23 mouse cellular contexts compared by ENCODE assay signal in genomic region chr4:44990560-44990959, GRCm38 (mm10). TPM values are rescaled to one million over a fixed set of nuclear protein-coding genes. Genes with fewer than 3 reads are reported as not detected.
DNase-seq lines count a peak whose midpoint lies in the region; ATAC-seq and TF ChIP-seq lines count a peak whose summit lies in the region.
"Had no signal": no experiment of that assay in that cellular context is flagged by ENCODE, and none has a peak within 500 bp of the region (broad histone marks: within the 10 kb centered on the region; RNA-seq: fewer than 3 reads in every experiment).

No protein-coding gene starts in this region.

- DNase-seq in hindbrain, embryonic 10.5 days (ENCODE audit: low spot score), result peak; percentile 1
- DNase-seq in hindbrain, embryonic 11.5 days (ENCODE audit: low spot score), result no peak
- no peak for DNase-seq in thymus, adult 2 months
- DNase-seq in thymus, postnatal 14 days, result no peak
- DNase-seq in layer of hippocampus, adult 9-11 months, result no peak
- DNase-seq: adrenal gland, adult 8-10 months; adrenal gland, postnatal 14 days; adrenal gland, postnatal 36 days; B cell, adult 2 months; cerebellum, adult 11-12 months; cerebellum, adult 2 months; cerebellum, adult 9-10 months; cerebellum, postnatal 10 days; cerebellum, postnatal 25 days; forebrain, postnatal 0 days had no signal

- no peak overlapping the region for H3K4me3 ChIP-seq in hindbrain, embryonic 10.5 days
- H3K4me3 ChIP-seq in hindbrain, embryonic 11.5 days (ENCODE audit: low read depth, low read length), result no peak overlapping the region
- H3K4me3 ChIP-seq in thymus, adult 2 months (ENCODE audit: control insufficient read depth, insufficient read depth, low read length), result no peak overlapping the region
- H3K4me3 ChIP-seq: embryonic facial prominence, embryonic 10.5 days; embryonic facial prominence, embryonic 12.5 days; forebrain, embryonic 13.5 days; forebrain, embryonic 15.5 days had no signal

- no peak overlapping the region for H3K9ac ChIP-seq in hindbrain, embryonic 11.5 days (ENCODE audit: low read depth, low read length)
- H3K9ac ChIP-seq: embryonic facial prominence, embryonic 12.5 days; forebrain, embryonic 13.5 days; forebrain, embryonic 15.5 days; forebrain, postnatal 0 days had no signal

- no peaks in the 10 kb centered on the region for H3K4me1 ChIP-seq in hindbrain, embryonic 10.5 days (replicated peaks)
- no peaks in the 10 kb centered on the region for H3K4me1 ChIP-seq in hindbrain, embryonic 11.5 days (replicated peaks; ENCODE audit: control insufficient read depth, insufficient read depth, low read length)
- H3K4me1 ChIP-seq in thymus, adult 2 months (replicated peaks; ENCODE audit: control insufficient read depth, insufficient read depth, low read length), result no peaks in the 10 kb centered on the region
- H3K4me1 ChIP-seq: embryonic facial prominence, embryonic 10.5 days; embryonic facial prominence, embryonic 12.5 days; forebrain, embryonic 13.5 days; forebrain, embryonic 15.5 days had no signal

- no peaks in the 10 kb centered on the region for H3K27me3 ChIP-seq in hindbrain, embryonic 10.5 days (ENCODE audit: insufficient read depth, poor library complexity, severe bottlenecking)
- H3K27me3 ChIP-seq in hindbrain, embryonic 11.5 days (ENCODE audit: control insufficient read depth, insufficient read depth, low read length), result no peaks in the 10 kb centered on the region
- no peaks in the 10 kb centered on the region for H3K27me3 ChIP-seq in thymus, adult 2 months (ENCODE audit: control insufficient read depth, insufficient read depth, low read length)
- H3K27me3 ChIP-seq: embryonic facial prominence, embryonic 12.5 days; forebrain, embryonic 13.5 days; forebrain, embryonic 15.5 days; Patski had no signal

- no peak for ATAC-seq in hindbrain, embryonic 11.5 days (ENCODE audit: low FRiP score)
- ATAC-seq: activated CD4-positive, CD25-positive, alpha-beta regulatory T cell, adult 4 months; CD4-positive, CD25-positive, alpha-beta regulatory T cell, adult 4 months; forebrain, embryonic 13.5 days; forebrain, embryonic 15.5 days; forebrain, postnatal 0 days; Patski had no signal

- no peak for TF ChIP-seq POLR2A in thymus, adult 2 months (IDR thresholded peaks at IDR 0.05; ENCODE audit: control insufficient read depth, extremely low read depth, insufficient read depth, low read length, poor library complexity)

- no peak overlapping the region for H3K27ac ChIP-seq in hindbrain, embryonic 10.5 days
- H3K27ac ChIP-seq in hindbrain, embryonic 11.5 days (ENCODE audit: low read depth, low read length), result no peak overlapping the region
- peak overlapping the region; percentile 9; the same call in 1 of the 2 replicates for H3K27ac ChIP-seq in thymus, adult 2 months (ENCODE audit: control insufficient read depth, insufficient read depth, low read length)
- H3K27ac ChIP-seq: embryonic facial prominence, embryonic 10.5 days; embryonic facial prominence, embryonic 12.5 days; forebrain, embryonic 13.5 days; forebrain, embryonic 15.5 days had no signal

- TF ChIP-seq CTCF in thymus, adult 2 months (IDR thresholded peaks at IDR 0.05; ENCODE audit: borderline replicate concordance, control insufficient read depth, extremely low read depth, insufficient read depth, low read length, poor library complexity), result no peak

- no peaks in the 10 kb centered on the region for H3K9me3 ChIP-seq in hindbrain, embryonic 10.5 days
- no peaks in the 10 kb centered on the region for H3K9me3 ChIP-seq in hindbrain, embryonic 11.5 days (ENCODE audit: control insufficient read depth, low read length)
- H3K9me3 ChIP-seq: embryonic facial prominence, embryonic 10.5 days; embryonic facial prominence, embryonic 12.5 days; forebrain, embryonic 13.5 days; forebrain, embryonic 15.5 days; G1E had no signal

- no peak overlapping the region for H3K4me2 ChIP-seq in hindbrain, embryonic 11.5 days (replicated peaks; ENCODE audit: low read depth, low read length)
- H3K4me2 ChIP-seq: embryonic facial prominence, embryonic 12.5 days; forebrain, embryonic 13.5 days; forebrain, embryonic 15.5 days had no signal

- 91% methylated on average over 5 of the region's 5 CpGs for WGBS in hindbrain, embryonic 10.5 days
- 96% methylated on average over 5 of the region's 5 CpGs for WGBS in hindbrain, embryonic 11.5 days
- WGBS in thymus, adult 2 months, result 94% methylated on average over 5 of the region's 5 CpGs

- peaks cover 96% of the 10 kb centered on the region for H3K36me3 ChIP-seq in hindbrain, embryonic 10.5 days
- 0 out of 2 replicates have a peak, but pooled peaks cover 2% of the 10 kb centered on the region for H3K36me3 ChIP-seq in hindbrain, embryonic 11.5 days (ENCODE audit: control insufficient read depth, insufficient read depth, low read length)
- peaks cover 27% of the 10 kb centered on the region for H3K36me3 ChIP-seq in thymus, adult 2 months (ENCODE audit: control insufficient read depth, insufficient read depth, low read length)

RNA-seq across cellular contexts. Expression of gene Grhpr, which starts 9.4 kb away (rescaled TPM):
- polyA plus RNA-seq in hindbrain, embryonic 10.5 days (2016; fragmentation: Nextera tagmentation; extraction: Ambion mirVana), result 65.4 and 66.5 TPM in 2 replicates
- polyA plus RNA-seq in hindbrain, embryonic 11.5 days (2014; fragmentation: Nextera tagmentation; extraction: Ambion mirVana), result 39.0 and 46.9 TPM in 2 replicates
- polyA plus RNA-seq in thymus, adult 2 months (2012; rRNA removed), result 33.3 and 35.9 TPM in 2 replicates

RNA-seq across cellular contexts. Expression of gene Zbtb5, which starts 21.7 kb away (rescaled TPM):
- polyA plus RNA-seq in hindbrain, embryonic 10.5 days (2016; fragmentation: Nextera tagmentation; extraction: Ambion mirVana), result 34.4 and 35.8 TPM in 2 replicates
- polyA plus RNA-seq in hindbrain, embryonic 11.5 days (2014; fragmentation: Nextera tagmentation; extraction: Ambion mirVana), result 42.7 and 44.9 TPM in 2 replicates
- 26.7 and 27.8 TPM in 2 replicates for polyA plus RNA-seq in thymus, adult 2 months (2012; rRNA removed)

RNA-seq across cellular contexts. Expression of gene Polr1e, which starts 27.8 kb away (rescaled TPM):
- 55.6 and 57.8 TPM in 2 replicates for polyA plus RNA-seq in hindbrain, embryonic 10.5 days (2016; fragmentation: Nextera tagmentation; extraction: Ambion mirVana)
- 61.7 and 62.3 TPM in 2 replicates for polyA plus RNA-seq in hindbrain, embryonic 11.5 days (2014; fragmentation: Nextera tagmentation; extraction: Ambion mirVana)
- polyA plus RNA-seq in thymus, adult 2 months (2012; rRNA removed), result 11.1 and 14.6 TPM in 2 replicates
